Mouse (Mus musculus) embryo, embryonic 9.5 days (tissue): ENCODE results near the gene Rnaset2b.
"Not testable (repeated sequence)": the region's sequence is repeated elsewhere in the genome, so short reads cannot be mapped to it uniquely, and the experiment has no call there.

ENCODE experiments used
- DNase-seq: peaks from one replicate; pipeline ENCODE4 v3.0.0-alpha.2; 2017; ENCODE audit errors: extremely low spot score

The Rnaset2b gene

DNA sequence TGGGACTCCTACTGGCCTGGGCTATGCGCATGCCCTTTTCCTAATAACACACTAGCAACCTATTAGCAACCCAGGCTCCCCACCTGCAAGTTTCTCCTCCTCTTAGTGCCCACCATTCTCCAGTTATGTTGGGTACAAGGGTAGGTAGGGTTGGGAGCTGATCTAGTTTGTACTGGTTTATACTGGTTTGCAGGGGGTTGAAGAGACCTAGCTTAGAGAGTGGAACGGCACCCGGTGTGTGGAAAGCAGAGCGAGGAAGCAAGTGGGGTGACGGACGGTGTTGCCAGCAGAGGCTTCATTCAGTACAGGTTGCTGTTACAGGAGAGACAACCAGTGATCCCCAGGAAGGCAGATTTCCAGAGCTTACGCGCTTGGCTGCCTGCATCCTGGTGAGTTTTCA lies at the start of gene Rnaset2b:
Gene Rnaset2b, plus strand, starts transcription at position 301 of the 400 bp plus-strand sequence.
- DNase-seq, result not testable (repeated sequence)

DNA sequence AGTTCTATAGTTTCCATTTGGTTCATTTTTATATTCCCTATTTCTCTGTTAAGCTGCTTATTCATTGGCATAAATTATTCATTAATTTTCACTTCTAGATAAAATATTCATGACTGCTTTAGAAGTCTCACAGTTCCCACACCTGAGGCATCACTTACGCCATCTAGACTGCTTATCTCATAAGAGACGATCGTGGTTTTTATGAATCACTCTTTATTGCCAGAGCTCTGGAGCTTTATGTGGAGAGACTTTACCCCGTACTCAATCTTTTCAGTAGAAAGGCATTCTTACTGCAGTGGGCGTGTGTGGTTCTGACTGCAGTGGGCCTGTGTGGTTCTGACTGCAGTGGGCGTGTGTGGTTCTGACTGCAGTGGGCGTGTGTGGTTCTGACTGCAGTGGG lies 38.8 kb upstream of the Rnaset2b start:
- DNase-seq, result not testable (repeated sequence)

DNA sequence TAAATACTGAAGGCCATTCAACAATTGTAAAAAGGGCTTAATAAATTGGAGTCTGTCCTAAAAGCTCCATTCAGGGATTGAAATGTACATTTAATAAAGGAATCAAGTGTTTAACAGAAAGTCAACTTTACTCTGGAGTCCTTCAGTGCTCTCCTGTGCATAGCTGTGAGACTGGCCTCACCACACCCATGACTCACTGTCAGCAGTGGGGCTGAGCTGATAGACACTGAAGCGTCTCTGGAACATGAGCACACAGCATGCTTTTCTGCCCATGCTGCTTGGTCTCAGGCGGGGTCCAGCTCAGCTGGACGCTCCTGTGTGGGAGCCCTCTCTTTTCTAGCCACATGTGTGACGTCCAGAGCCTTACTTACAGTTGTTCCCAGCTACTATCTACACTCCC lies 27.9 kb upstream of the Rnaset2b start:
- not testable (repeated sequence) for DNase-seq

DNA sequence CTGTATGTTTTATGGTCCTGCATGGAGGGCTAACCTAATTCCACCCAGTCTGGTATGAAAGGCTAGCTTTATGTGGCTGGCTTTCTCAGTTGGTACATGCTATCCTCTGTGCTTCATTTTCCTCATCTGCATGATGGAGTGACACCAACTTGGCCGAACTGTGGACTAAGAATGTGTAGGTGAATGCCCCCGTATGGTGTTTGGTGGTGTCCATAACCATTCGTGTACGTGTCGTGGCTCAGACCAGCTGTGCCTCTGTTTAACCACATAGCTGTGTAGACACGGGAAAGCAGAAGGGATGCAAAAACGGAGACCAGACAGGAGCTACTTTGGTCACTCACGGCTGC lies 22.8 kb upstream of the Rnaset2b start:
- not testable (repeated sequence) for DNase-seq

DNA sequence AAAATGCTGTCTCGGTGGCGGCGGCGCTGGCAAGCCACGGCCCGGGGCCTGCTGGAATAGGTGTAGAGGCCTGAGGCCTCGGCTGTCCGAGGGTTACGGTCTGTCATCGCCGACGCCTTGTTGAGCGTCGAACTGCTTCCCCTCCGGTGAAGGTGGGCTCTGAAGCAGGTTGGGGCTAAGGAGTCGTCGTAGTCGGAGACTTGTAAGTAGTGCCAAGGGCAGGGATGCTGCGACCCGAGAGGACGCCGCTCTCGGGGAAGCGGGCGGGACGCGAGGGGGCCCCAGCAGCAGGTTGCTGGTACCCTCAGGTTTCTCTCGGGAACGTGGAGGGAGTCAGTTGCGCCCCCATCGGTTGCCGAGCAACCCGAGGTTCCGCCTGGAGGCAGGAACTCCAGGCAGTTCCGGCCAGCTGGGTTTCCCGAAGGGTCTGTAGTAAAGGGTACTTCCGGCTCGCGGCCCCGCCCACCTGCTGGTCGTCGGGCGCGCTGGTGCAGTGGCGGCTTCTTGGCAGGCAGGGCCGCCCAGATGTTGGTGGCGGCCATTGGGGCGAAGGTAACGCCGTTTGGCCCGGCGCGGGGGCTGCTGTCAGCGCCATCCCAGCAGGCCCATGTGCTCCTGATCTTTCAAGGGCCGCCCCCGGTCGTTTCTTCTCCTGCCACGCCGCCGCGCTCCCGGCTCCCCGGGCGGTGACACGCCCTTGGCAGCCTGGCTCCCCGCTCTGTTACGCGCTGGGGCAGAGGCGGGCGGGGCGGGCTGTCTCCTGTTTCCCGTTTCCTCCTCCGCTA lies 22.3 kb upstream of the Rnaset2b start, which contains the start of gene Rsph3b:
Gene Rsph3b, minus strand, starts transcription at position 699 of the 785 bp plus-strand sequence.
- peak; percentile 89 for DNase-seq

DNA sequence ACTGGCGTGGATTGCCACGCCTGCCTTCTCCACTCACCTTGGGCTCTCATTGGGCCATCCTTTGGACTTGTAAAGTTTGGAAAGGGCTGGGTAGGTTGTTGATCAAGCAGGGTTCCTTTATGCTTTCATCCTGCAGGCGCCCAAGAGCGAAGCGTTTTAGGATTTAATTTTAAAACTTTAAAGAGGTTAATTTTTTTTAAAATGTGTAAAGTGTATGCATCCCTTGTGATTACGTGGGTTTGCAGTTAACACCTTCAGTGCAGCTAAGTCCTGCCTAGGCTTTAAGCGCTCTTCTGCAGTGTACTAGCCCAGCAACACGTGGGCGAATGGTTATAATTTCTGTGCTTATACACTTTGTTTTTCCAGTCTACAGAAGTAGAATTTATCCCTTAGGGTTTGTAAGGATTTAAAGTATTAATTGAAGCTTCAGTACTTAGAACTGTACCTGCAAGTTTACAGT lies 21.6 kb upstream of the Rnaset2b start:
- DNase-seq, result not testable (repeated sequence)

DNA sequence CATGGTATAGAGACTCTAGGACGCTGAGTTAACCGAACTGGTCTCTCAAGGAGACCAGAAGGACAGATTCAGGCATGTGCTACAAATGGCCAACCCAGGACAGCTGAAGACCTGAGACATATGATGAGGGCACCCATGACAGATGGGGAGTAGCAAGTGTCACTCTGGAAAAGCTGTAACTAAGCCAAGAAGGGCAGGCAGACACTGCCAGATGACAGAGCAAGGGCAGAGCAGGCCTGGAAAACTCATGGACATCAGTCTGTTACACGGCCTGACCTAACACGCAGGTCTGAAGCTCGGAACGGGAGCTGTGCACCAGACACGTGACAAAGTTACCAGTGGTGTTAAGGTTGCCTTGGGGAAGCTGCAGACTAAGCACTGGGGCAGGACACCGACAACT lies 11.6 kb upstream of the Rnaset2b start:
- not testable (repeated sequence) for DNase-seq

DNA sequence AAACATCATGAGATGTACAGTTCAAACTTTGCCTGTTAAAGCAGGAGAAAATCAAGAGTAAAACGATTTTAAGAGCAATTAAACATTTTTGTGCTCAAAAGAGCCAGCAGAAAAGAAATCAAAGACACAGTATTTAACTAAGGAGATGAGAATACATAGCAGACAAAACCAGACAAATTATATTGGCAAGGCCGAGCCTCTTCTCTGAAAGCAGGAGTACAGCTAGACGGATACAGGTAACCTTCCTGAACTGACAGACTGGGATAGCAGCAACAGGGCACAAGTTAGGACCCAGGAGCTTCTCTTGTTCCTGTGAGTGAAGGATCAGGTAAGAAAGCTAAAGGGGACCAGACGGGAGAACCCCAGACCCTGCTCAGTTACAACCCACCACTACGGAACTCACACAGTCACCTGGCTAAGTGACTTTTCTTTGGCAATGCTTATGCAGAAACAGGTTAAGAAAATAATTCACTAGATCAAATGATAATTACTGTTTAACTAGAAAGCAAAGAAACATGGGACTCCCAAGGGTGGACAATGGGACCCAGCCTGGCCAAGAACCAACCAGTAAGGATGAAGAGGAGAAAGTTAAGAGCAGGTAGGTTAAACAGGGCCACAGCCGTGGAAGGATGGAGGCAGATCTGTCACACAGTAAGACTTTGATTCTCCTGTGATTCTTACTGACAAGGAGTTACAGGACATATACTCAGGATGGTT lies 10.7 kb upstream of the Rnaset2b start:
- DNase-seq, result not testable (repeated sequence)

DNA sequence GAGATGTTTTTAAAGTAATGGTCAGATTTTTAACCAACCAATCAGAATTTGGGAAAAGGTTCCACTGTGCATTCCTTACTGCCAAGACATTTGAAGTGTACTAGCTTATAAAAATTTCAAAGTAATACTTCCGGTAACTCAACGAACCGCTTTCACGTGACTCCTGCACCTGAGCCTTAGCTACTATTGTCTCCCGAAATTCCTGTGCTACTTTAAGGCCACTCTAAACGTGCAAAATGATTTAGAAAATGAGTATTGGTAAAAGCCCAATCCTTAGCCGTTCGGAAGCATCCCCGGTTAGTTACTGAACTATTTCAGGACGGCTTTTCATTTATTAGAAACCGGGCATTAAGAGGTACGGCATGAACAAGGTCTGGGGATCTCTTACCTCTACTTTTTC lies 10.1 kb upstream of the Rnaset2b start:
- DNase-seq, result not testable (repeated sequence)

DNA sequence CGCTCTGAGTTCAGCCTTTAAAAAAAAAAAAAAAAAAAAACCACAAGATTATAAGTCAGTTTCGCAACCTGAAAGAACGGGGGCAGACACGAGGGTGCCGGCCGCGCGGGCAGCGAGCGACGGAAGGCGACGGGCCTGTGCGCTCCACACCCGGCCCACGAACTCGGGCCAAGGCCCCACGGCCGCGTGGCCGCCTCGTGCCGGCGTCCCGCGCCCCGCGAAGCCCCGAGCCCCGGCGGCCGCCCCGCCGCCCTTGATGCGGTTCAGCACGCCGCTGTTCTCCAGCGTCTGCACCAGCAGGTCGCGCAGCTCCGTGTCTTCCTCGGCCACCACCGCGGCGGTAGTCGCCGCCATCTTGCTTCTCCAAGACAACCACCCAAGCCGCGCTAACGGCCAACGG lies 9.7 kb upstream of the Rnaset2b start, which contains the start of gene Tagap1:
Gene Tagap1, minus strand, starts transcription at position 381 of the 400 bp plus-strand sequence.
- DNase-seq, result not testable (repeated sequence)

DNA sequence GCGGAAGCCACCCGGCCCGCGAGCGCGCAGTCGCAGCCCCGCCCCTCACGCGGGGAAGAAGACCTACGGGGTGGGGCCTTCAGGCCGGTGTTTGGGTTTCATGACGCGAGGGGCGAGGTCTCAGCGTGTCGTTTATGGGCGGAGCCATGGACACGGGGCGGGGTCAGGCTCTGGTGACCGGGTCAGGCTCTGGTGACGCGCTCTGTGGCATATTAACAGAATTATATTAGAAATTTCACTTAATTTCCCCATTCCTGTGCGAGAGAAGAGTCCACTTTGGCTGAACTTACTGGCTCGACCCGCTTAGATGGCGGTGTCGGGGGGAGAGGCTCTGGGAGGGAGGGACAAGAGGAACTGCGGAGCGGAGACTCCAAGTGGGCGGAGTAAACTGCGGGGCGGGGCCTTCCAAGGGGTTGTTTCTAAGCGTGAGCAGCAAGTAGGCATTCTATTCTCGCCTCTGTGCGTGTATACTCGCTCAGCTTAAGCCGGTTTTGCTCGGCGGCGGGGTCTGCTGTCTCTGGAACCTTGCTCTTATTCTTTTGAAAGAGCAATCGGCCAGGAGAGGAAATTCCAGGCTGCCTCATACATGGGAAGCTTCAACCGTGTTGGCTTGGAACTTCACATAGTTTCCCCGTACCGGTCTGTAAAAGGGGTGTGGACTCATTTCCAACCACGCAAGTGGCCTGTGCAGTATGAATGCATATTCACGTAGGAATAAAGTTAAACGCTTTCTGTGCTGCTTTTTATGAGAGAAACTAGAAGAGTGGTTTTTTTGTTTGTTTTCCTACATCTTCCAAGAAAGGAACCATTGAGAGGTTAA lies 9.0 kb upstream of the Rnaset2b start:
- DNase-seq, result peak; percentile 32

DNA sequence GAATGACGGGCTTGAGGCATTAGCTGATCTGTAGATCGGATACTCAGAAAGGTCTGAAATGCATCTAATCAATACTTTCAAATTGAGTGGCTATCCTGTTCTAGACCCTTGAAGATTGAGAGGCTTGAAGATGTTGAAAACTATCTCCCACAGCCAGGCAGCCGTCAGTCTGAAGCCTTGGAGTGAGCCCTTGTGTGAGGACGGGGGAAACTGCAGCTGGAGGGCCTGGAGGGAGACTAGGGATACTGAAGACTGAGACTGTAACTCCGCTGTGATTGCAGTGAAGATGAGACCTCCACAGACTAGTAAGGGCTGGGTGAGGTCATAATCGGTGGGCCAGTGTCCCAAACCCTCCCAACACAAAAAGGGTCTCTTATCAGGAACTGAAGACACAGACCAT lies 8.1 kb upstream of the Rnaset2b start:
- not testable (repeated sequence) for DNase-seq

DNA sequence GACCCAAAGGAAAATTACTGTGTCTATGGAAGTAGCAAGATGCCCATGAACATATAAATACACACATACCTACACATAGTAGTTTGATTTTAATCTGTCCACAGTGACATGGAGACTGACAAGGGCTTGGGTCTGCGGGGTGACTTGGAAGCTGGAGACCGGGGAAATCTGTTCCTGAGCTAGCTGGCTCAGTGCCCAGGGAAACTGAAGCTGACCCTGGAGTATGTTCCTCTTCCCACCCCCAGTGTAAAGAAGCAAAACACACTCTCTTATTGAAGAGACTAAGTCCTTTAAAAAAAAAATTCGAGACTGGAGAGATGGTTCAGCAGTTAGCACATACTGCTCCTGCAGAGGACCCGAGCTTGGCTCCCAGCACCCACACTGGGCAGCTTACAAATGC lies 7.5 kb upstream of the Rnaset2b start:
- not testable (repeated sequence) for DNase-seq

DNA sequence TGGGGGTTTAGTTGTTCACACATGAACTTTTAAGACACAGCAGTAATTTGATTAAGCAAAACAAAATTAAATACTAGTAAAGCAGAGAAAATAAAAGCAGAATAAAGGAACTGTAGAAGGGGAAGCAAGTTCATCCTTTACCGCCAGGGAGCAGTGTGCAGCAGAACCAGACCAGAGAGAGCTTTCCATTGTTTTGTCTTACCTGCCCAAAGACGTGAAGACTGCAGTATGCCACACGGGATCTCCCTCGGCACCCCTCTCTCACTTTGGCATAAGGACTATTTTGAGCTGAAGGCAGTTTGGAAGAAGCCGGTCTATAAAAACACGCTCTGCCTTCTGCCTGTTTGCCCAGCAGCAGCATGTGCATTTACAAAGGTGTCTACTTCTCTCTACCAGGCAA lies 5.1 kb upstream of the Rnaset2b start:
- peak; percentile 17 for DNase-seq

DNA sequence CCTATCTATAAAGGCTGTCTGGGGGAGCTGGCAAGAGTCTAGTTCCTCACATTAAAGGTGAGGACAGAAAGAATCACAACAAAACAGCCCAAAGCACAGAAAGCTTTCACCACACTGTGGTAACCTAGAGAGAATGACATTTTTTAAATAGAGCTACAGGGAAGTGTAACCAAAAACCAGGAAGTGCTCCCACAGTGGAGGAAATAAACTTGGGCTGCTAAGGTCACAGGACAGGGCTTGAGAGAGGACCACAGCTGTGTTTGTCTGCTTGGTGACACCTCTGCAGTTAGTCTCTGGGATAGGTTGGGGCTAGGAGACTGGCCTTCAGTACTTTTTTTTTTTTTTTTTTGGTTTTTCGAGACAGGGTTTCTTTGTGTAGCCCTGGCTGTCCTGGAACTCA lies 2.8 kb upstream of the Rnaset2b start:
- not testable (repeated sequence) for DNase-seq

DNA sequence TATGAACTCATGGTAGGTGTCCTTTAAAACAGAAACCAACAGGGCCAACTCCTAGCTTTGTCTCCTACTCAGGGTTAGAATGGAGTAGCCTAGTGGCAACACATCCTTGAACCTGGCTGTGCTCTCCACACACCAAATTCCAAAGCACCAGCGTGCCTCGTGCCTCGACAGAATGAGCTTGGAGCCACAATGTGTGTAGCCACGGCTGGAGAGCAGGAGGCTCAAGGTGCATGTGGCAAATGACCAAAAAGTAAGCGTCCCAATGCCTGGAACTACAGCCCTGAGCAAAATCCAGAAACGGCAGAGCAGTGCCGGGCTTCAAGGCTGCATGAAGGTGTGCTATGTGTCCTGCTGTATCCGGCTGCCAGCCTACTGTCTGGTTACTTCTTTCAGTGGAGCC lies 804 bp downstream of the Rnaset2b start:
- not testable (repeated sequence) for DNase-seq

DNA sequence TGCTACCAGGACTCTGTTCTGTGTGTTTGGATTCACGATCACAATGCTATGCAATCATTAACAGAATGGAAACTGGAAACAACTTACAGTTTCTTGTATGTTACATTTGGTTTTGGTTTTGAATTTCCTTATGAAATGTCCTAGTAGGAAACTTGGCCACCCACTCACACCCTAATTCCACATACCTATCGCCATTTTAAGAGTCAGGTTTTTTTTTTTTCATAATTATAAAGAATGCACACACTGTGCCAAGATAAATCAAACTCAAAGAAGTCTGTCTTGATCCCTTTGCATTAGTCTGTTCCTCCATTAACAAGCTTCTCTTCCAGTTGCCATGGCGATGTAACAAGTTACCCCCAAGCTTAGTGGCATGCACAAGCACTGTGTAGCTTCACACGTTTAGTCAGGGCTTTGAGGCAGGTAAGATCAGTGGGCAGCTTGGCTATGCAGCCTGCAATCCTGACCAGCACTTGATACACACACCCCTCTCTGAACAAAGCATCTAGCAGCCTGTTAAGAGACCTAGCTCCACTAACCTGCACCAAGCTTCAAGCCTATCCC lies 2.5 kb downstream of the Rnaset2b start:
- DNase-seq, result not testable (repeated sequence)

DNA sequence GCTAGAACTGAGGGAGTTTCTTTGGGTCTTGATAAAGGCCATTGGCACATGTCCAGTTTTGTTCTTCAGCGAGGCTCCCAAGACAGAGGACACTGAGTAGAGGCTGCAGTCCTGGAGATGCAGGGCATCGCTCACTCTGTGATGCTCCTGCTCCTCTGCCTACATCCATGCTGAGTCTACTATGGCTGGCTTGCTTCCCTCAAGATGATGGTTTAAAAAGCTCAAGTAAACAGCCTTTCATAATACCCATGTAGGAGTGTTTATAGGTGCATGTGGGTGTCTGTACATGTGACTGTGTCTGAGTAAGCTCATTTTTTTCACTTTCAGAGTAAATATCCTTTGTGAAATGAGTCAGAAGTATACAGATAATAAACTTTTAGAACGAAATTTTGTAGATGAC lies 4.6 kb downstream of the Rnaset2b start:
- DNase-seq, result not testable (repeated sequence)

DNA sequence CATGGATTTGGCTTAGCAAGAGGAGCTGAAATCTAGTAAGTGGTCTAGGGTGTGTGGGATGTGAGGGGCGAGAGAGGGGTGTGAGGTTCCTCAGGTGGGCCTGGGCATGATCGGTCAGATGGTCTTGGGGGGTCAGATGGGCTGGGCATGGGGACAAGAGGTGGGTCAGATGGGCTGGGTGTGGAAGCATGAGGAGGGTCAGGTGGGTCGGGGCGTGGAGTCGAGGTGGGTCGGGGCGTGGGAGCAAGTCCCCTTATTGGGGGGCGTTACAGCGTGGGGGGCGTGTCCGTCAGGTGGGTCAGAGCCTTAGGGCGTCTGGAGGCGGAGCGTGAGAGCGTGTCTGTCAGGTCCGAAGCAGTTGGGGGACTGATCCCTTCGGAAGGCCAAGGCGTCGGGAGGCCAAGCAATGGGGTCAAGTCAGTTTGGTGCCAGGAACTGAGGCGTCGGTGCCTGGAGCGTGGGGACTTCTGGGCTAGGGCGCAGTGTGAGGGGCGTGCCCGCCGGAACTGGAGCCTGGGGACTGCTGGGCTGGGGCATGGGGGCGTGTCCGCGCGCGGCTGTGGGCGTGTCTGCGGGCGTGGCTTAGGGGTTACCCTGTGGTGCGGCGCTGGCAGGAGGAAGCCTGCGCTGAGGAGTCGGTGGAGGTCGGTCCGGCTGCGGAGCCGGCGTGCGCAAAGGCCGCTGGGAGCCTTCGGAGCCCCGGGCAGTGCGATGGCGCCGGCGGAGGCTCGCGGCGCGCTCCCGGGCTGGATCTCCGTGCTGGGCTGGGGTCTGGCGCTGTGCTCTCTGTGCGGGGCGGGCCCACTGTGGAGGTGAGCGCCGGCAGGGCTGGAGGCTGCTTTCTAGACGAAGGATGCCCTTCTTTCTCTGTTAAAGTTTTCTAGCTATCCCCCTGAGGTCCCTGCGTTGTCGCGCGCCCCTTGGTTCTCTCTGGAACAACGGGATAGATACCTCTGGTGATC lies 8.1 kb downstream of the Rnaset2b start, which contains the start of gene Gm49721:
Gene Gm49721, plus strand, starts transcription at position 618 of the 962 bp plus-strand sequence.
- DNase-seq, result peak; percentile 45

DNA sequence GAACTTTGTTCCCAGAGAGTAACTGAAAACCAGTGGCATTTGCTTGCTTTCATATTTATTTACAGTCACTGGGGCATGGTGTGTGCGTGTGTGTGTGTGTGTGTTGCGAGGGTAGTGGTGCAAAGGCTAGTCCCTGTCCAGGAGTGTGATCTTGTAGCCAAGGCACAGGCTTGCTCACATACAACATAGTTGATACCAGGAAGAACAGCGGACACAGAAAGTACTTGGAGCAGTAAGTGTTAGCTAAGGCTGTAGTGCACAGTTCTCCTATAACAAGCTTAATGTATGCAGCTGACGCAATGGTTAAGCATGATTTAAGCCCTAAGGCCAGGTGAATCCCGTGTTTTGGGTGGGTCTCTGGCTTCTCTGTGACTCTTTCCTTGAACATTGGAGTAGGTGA lies 8.9 kb downstream of the Rnaset2b start:
- DNase-seq, result not testable (repeated sequence)
